Mouse (Mus musculus): ENCODE results near the gene Bax. TPM values are rescaled to one million over a fixed set of nuclear protein-coding genes. Genes with fewer than 3 reads are reported as not detected.

Bax gene
- polyA plus RNA-seq (2016; fragmentation: Nextera tagmentation; extraction: Ambion mirVana) = 243 and 247 TPM in 2 replicates

GRCm38 (mm10) chr7:45466283-45467089 is at the start of gene Bax:
Bax (minus strand) TSS chr7:45466898.
- WGBS = under 1% methylated on average over 58 of the region's 58 CpGs
- H3K27ac ChIP-seq (replicated peaks) = peak within 1 kb of the TSS; percentile 91
- H3K27me3 ChIP-seq (replicated peaks; ENCODE audit: low read depth, poor library complexity, severe bottlenecking) = no peaks in the 10 kb centered on the region
- no peaks in the 10 kb centered on the region for H3K9me3 ChIP-seq
- DNase-seq (ENCODE audit: low spot score) = peak; percentile 97
- peaks cover 42% of the 10 kb centered on the region for H3K36me3 ChIP-seq (replicated peaks)
- peaks cover 26% of the 10 kb centered on the region for H3K4me1 ChIP-seq
- peak within 1 kb of the TSS; percentile 86 for H3K4me3 ChIP-seq

- DNase-seq (ENCODE audit: low spot score) = peak; percentile 66
- H3K4me3 ChIP-seq = peak overlapping the region; percentile 31
Measured at GRCm38 (mm10) chr7:45515436-45515835, 48.7 kb upstream of the Bax start.

DNA sequence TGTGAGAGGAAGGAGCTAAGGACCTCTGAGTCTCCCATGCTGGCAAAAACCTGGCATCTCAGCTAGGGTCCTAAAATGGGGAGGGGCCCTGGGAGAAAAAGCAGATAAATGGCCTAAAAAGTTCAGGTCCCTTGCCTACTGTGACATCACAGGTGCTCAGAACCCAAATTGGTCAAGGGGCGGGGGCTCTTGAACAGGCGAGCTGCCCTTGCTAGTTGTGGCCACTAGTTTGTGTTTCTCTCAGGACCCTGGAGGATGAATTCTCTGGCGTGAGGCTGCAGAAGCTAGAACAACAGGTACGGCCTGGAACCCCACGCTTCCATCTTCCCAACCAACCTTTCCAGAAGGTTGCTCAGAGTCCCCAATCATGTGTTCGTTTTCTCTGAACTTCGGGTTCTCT is 47.7 kb upstream of the Bax start:
- Histone ChIP-seq H3K4me1 (peaks cover 29% of the 10 kb centered on the region), H3K36me3 (replicated peaks) (no peaks in the 10 kb centered on the region), H3K9me3 (no peaks in the 10 kb centered on the region), H3K27me3 (replicated peaks; ENCODE audit: low read depth, poor library complexity, severe bottlenecking) (no peaks in the 10 kb centered on the region), H3K4me3 (no peak overlapping the region), H3K27ac (replicated peaks) (no peak overlapping the region; the same call in 1 of the 2 replicates)
- 81% methylated on average over 7 of the region's 7 CpGs for WGBS
- DNase-seq (ENCODE audit: low spot score) = no peak

More at GRCm38 (mm10) chr7:45515436-45515835, 48.7 kb upstream of the Bax start:
- H3K9me3 ChIP-seq = no peaks in the 10 kb centered on the region
- 23% methylated on average over 16 of the region's 16 CpGs for WGBS
- no peaks in the 10 kb centered on the region for H3K27me3 ChIP-seq (replicated peaks; ENCODE audit: low read depth, poor library complexity, severe bottlenecking)
- H3K4me1 ChIP-seq = peaks cover 23% of the 10 kb centered on the region
- H3K27ac ChIP-seq (replicated peaks) = peak overlapping the region; percentile 66
- H3K36me3 ChIP-seq (replicated peaks) = no peaks in the 10 kb centered on the region

GRCm38 (mm10) chr7:45509912-45510787 is 43.5 kb upstream of the Bax start, which contains the start of gene Nucb1:
Nucb1 (minus strand) TSS chr7:45510406.
- WGBS = under 1% methylated on average over 44 of the region's 44 CpGs

DNA sequence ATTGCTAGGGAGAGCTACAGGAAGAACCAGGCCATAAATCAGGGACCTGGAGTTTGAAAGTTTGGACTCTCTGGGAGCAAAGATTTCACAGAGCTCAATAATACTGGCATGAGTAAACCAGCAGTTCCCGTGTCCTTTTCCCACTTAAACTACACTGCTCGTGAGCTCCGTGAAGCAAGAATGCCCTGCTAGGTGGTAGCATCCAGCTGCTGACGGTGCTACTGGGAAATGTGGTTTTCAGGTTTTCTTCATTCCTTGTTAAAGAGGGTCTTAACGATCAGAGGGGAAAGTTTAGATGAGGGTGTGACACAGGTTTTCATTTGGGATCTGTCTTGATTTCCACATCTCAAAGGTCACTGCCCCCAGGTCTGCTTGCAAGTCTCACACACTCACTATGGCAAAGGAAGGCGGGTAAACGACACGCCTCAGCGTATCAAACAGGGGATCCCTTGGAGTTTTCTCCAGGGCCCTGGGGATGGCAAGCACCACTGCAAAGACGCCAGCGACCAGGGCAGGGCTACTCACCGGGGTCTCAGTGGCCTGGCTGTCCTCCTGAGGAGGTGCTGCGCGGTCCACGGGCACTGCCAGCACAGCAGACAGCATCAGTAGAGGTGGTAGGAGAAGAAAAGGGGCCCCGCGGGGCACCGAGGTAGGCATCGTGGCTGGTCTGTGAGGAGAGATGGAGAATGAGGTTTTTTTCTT is 42.6 kb upstream of the Bax start:
- Histone ChIP-seq H3K4me1 (peaks cover 24% of the 10 kb centered on the region), H3K4me3 (peak overlapping the region; percentile 84), H3K9me3 (no peaks in the 10 kb centered on the region), H3K27me3 (replicated peaks; ENCODE audit: low read depth, poor library complexity, severe bottlenecking) (no peaks in the 10 kb centered on the region), H3K36me3 (replicated peaks) (peaks cover 36% of the 10 kb centered on the region), H3K27ac (replicated peaks) (peak overlapping the region; percentile 93)
- 46% methylated on average over 19 of the region's 19 CpGs for WGBS
- DNase-seq (ENCODE audit: low spot score) = no peak

More at GRCm38 (mm10) chr7:45509912-45510787, 43.5 kb upstream of the Bax start, which contains the start of gene Nucb1:
- H3K9me3 ChIP-seq = no peaks in the 10 kb centered on the region
- H3K4me1 ChIP-seq = peaks cover 31% of the 10 kb centered on the region
- peak within 1 kb of the TSS; percentile 93 for H3K27ac ChIP-seq (replicated peaks)
- H3K4me3 ChIP-seq = peak within 1 kb of the TSS; percentile 84
- DNase-seq (ENCODE audit: low spot score) = peak; percentile 92
- peaks cover 28% of the 10 kb centered on the region for H3K36me3 ChIP-seq (replicated peaks)
- no peaks in the 10 kb centered on the region for H3K27me3 ChIP-seq (replicated peaks; ENCODE audit: low read depth, poor library complexity, severe bottlenecking)

DNA sequence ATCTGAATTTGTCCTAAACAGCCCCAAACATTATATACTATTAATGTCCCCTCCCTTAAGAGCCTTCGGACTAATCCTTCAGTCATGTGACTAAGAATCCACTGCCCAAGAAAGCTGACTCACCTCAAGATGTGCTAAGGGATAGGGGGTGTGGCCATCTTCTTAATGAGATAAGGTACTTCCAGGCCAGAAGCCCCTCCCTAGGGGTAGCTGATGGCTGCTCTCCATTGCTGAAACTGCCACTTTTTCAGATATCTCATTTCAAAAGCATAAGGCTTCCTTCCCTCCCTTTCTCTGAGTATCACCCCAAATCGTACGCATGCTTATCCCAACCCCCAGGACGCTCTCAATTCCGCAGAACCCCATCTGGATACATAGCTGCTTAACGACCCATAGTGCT is 41.9 kb upstream of the Bax start:
- H3K27me3 ChIP-seq (replicated peaks; ENCODE audit: low read depth, poor library complexity, severe bottlenecking) = no peaks in the 10 kb centered on the region
- H3K27ac ChIP-seq (replicated peaks) = no peak overlapping the region
- peak overlapping the region; percentile 84; the same call in 1 of the 2 replicates for H3K4me3 ChIP-seq
- no peak for DNase-seq (ENCODE audit: low spot score)
- H3K9me3 ChIP-seq = no peaks in the 10 kb centered on the region
- 94% methylated on average over 6 of the region's 6 CpGs for WGBS
- H3K36me3 ChIP-seq (replicated peaks) = peaks cover 42% of the 10 kb centered on the region
- peaks cover 21% of the 10 kb centered on the region for H3K4me1 ChIP-seq

GRCm38 (mm10) chr7:45507583-45507982 is 40.9 kb upstream of the Bax start:
- Histone ChIP-seq H3K4me3 (no peak overlapping the region), H3K4me1 (peaks cover 25% of the 10 kb centered on the region), H3K27me3 (replicated peaks; ENCODE audit: low read depth, poor library complexity, severe bottlenecking) (no peaks in the 10 kb centered on the region), H3K36me3 (replicated peaks) (peaks cover 51% of the 10 kb centered on the region), H3K9me3 (no peaks in the 10 kb centered on the region), H3K27ac (replicated peaks) (no peak overlapping the region)
- 92% methylated on average over 6 of the region's 6 CpGs for WGBS
- DNase-seq (ENCODE audit: low spot score) = no peak

GRCm38 (mm10) chr7:45498427-45498826 is 31.7 kb upstream of the Bax start:
- Histone ChIP-seq H3K4me1 (peaks cover 3% of the 10 kb centered on the region; the same call in 1 of the 2 replicates), H3K27ac (replicated peaks) (no peak overlapping the region), H3K4me3 (no peak overlapping the region), H3K36me3 (replicated peaks) (peaks cover 98% of the 10 kb centered on the region), H3K27me3 (replicated peaks; ENCODE audit: low read depth, poor library complexity, severe bottlenecking) (no peaks in the 10 kb centered on the region), H3K9me3 (no peaks in the 10 kb centered on the region)
- DNase-seq (ENCODE audit: low spot score) = no peak
- WGBS = 96% methylated on average over 6 of the region's 6 CpGs

GRCm38 (mm10) chr7:45494548-45494947 is 27.9 kb upstream of the Bax start:
- Histone ChIP-seq H3K27me3 (replicated peaks; ENCODE audit: low read depth, poor library complexity, severe bottlenecking) (no peaks in the 10 kb centered on the region), H3K4me3 (no peak overlapping the region), H3K27ac (replicated peaks) (no peak overlapping the region), H3K4me1 (peaks cover 23% of the 10 kb centered on the region), H3K36me3 (replicated peaks) (peaks cover 79% of the 10 kb centered on the region), H3K9me3 (no peaks in the 10 kb centered on the region)
- 83% methylated on average over 9 of the region's 9 CpGs for WGBS
- no peak for DNase-seq (ENCODE audit: low spot score)

GRCm38 (mm10) chr7:45492951-45493350 is 26.3 kb upstream of the Bax start:
- Histone ChIP-seq H3K4me1 (peaks cover 39% of the 10 kb centered on the region), H3K9me3 (no peaks in the 10 kb centered on the region), H3K27ac (replicated peaks) (no peak overlapping the region), H3K36me3 (replicated peaks) (peaks cover 63% of the 10 kb centered on the region), H3K4me3 (no peak overlapping the region), H3K27me3 (replicated peaks; ENCODE audit: low read depth, poor library complexity, severe bottlenecking) (no peaks in the 10 kb centered on the region)
- 95% methylated on average over 5 of the region's 5 CpGs for WGBS
- no peak for DNase-seq (ENCODE audit: low spot score)

DNA sequence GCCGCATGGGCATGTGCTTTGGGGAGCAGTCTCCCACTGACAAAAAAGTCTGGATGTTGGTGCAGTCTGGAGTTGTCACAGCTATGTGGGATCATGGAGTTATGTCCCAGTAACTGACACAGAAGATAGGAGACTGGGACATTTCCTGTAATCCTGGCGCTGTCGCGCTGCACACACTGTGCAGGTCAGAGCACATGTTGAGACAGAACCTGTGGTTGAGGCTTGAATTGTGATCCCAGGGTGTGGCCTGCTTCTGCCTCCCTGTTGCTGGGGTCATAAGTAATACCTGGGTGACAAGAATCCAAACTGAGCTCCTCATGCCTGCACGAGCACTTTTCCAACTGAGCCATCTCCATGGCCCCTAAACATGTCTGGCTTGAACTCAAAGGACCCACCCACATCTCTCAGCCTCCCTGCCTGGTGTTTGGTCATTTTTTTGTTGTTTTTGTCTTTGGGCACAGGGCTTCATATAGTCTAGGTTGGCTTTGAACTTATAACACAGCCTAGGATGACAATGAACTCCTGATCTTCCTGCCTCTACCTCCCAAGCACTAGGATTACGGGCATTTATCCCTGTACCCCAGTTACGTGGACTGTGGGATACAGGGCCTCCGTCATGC is 25.6 kb upstream of the Bax start:
- H3K9me3 ChIP-seq = no peaks in the 10 kb centered on the region
- 94% methylated on average over 8 of the region's 8 CpGs for WGBS
- H3K27ac ChIP-seq (replicated peaks) = no peak overlapping the region
- H3K4me1 ChIP-seq = peaks cover 45% of the 10 kb centered on the region
- H3K36me3 ChIP-seq (replicated peaks) = peaks cover 57% of the 10 kb centered on the region
- no peak for DNase-seq (ENCODE audit: low spot score)
- no peak overlapping the region for H3K4me3 ChIP-seq
- no peaks in the 10 kb centered on the region for H3K27me3 ChIP-seq (replicated peaks; ENCODE audit: low read depth, poor library complexity, severe bottlenecking)

Data from embryonic facial prominence, embryonic 10.5 days (tissue).